Comparison of ENCODE assay signal across 23 mouse cellular contexts in the genomic region with DNA sequence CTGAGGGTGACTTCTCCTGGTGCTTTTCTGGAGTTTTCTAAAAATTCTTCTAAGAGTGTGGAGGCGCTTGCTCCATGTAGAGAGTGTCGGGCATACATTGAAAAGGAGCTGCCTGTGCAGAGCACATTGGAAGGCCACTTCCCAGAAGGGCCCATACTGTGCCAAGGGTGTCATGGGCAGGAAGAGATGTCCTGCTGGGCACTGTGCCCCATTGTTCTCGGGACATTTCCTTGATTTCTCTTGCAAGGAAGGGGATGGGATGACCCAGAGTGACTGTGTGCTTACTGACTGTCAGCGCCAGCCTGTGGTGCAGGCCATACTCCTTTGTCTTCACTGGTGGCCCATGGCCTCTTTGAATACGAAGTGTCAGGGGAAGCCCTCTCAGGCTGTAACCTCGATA. TPM values are rescaled to one million over a fixed set of nuclear protein-coding genes. Genes with fewer than 3 reads are reported as not detected.
"Had no signal": no experiment of that assay in that cellular context is flagged by ENCODE, and none has a peak within 500 bp of the region (broad histone marks: within the 10 kb centered on the region; RNA-seq: fewer than 3 reads in every experiment).

No protein-coding gene starts in this region.

- H3K4me3 ChIP-seq: liver, embryonic 12.5 days; lung, embryonic 15.5 days; megakaryocyte, embryonic 14.5 days; midbrain, embryonic 13.5 days; midbrain, embryonic 15.5 days; neural tube, embryonic 12.5 days; stomach, embryonic 15.5 days had no signal

- DNase-seq: retina, postnatal 1 day; right cerebral cortex, adult 18-20 months; thymus, adult 2 months; thymus, postnatal 25 days; thymus, postnatal 4 days had no signal

- H3K9me3 ChIP-seq: liver, embryonic 12.5 days; lung, embryonic 15.5 days; megakaryocyte, embryonic 14.5 days; midbrain, embryonic 13.5 days; midbrain, embryonic 15.5 days; neural tube, embryonic 12.5 days; stomach, embryonic 15.5 days had no signal

- H3K4me1 ChIP-seq: liver, embryonic 12.5 days; lung, embryonic 15.5 days; midbrain, embryonic 13.5 days; midbrain, embryonic 15.5 days; neural tube, embryonic 12.5 days; stomach, embryonic 15.5 days had no signal

- H3K36me3 ChIP-seq: liver, embryonic 12.5 days; lung, embryonic 15.5 days; midbrain, embryonic 13.5 days; midbrain, embryonic 15.5 days; neural tube, embryonic 12.5 days; stomach, embryonic 15.5 days had no signal

- H3K27me3 ChIP-seq: liver, embryonic 12.5 days; lung, embryonic 15.5 days; midbrain, embryonic 13.5 days; midbrain, embryonic 15.5 days; neural tube, embryonic 12.5 days; stomach, embryonic 15.5 days had no signal

- H3K4me2 ChIP-seq: liver, embryonic 12.5 days; lung, embryonic 15.5 days; midbrain, embryonic 11.5 days; midbrain, embryonic 13.5 days; midbrain, embryonic 15.5 days; neural tube, embryonic 12.5 days; stomach, embryonic 15.5 days had no signal

- H3K27ac ChIP-seq: liver, embryonic 12.5 days; liver, embryonic 14.5 days; lung, embryonic 15.5 days; macrophage; midbrain, embryonic 13.5 days; midbrain, embryonic 15.5 days; neural tube, embryonic 12.5 days; stomach, embryonic 15.5 days; stomach, postnatal 0 days had no signal

- H3K9ac ChIP-seq: liver, embryonic 12.5 days; liver, embryonic 14.5 days; lung, embryonic 15.5 days; midbrain, embryonic 13.5 days; midbrain, embryonic 15.5 days; neural tube, embryonic 12.5 days; stomach, embryonic 15.5 days had no signal

- ATAC-seq: liver, embryonic 12.5 days; midbrain, embryonic 13.5 days; midbrain, embryonic 15.5 days had no signal

RNA-seq across cellular contexts. Expression of a gene that starts 0.6 kb away (rescaled TPM):
- polyA plus RNA-seq: liver, adult 2 months; liver, embryonic 12.5 days; liver, embryonic 14.5 days; liver, embryonic 16.5 days; lung, embryonic 15.5 days; macrophage; midbrain, embryonic 11.5 days; midbrain, embryonic 13.5 days; midbrain, embryonic 15.5 days; midbrain, postnatal 0 days; neural tube, embryonic 12.5 days; neural tube, embryonic 14.5 days; spleen, adult 2 months; stomach, embryonic 15.5 days; testis, adult 2 months; urinary bladder, adult 2 months had no signal

RNA-seq across cellular contexts. Expression of a gene that starts 33.2 kb away (rescaled TPM):
- polyA plus RNA-seq: macrophage had no signal
